Mouse (Mus musculus) urinary bladder, postnatal 36 days (tissue): Measurements from ENCODE around the gene Tut7.
A peak's percentile ranks its signal among the peaks of the same experiment; 100 is the strongest.
"Not testable (repeated sequence)": the region's sequence is repeated elsewhere in the genome, so short reads cannot be mapped to it uniquely, and the experiment has no call there.

ENCODE experiments used
- DNase-seq, 2 experiments: peaks; one replicate each; pipeline ENCODE4 v3.0.0; 2022; ENCODE audit warnings: low spot score in 2 of 2, mixed read lengths in 1 of 2

Gene Tut7

GRCm38 (mm10) chr13:59832871-59833270, 9.9 kb upstream of the Tut7 start:
- DNase-seq, result no peak

GRCm38 (mm10) chr13:59832454-59832853, 9.5 kb upstream of the Tut7 start:
- no peak for DNase-seq

- DNase-seq, result no peak
Observed at GRCm38 (mm10) chr13:59825966-59826365, 3.0 kb upstream of the Tut7 start.

GRCm38 (mm10) chr13:59820836-59821235, 2.1 kb downstream of the Tut7 start:
- DNase-seq, result no peak

GRCm38 (mm10) chr13:59820114-59820513, 2.8 kb downstream of the Tut7 start:
- DNase-seq, result no peak

GRCm38 (mm10) chr13:59817352-59817751, 5.6 kb downstream of the Tut7 start:
- no peak for DNase-seq

GRCm38 (mm10) chr13:59814109-59814591, 8.8 kb downstream of the Tut7 start:
- DNase-seq, result no peak

GRCm38 (mm10) chr13:59811581-59811980, 11.4 kb downstream of the Tut7 start:
- no peak for DNase-seq

GRCm38 (mm10) chr13:59801000-59801399, 21.9 kb downstream of the Tut7 start:
- peak in 1 of 2 experiments; percentile 31 for DNase-seq

GRCm38 (mm10) chr13:59800077-59800476, 22.9 kb downstream of the Tut7 start:
- no peak for DNase-seq

- no peak for DNase-seq
Observed at GRCm38 (mm10) chr13:59798306-59798705, 24.6 kb downstream of the Tut7 start.

GRCm38 (mm10) chr13:59796466-59796848, 26.5 kb downstream of the Tut7 start:
- DNase-seq, result no peak

GRCm38 (mm10) chr13:59795807-59796465, 27.0 kb downstream of the Tut7 start:
- DNase-seq, result no peak

- DNase-seq, result no peak
Observed at GRCm38 (mm10) chr13:59794786-59795185, 28.2 kb downstream of the Tut7 start.

- no peak for DNase-seq
Observed at GRCm38 (mm10) chr13:59782145-59782544, 40.8 kb downstream of the Tut7 start, which contains the start of gene Gm49354. Gene Gm49354 (minus strand): TSS chr13:59782245.

GRCm38 (mm10) chr13:59779744-59780264, 43.1 kb downstream of the Tut7 start:
- not testable (repeated sequence) for DNase-seq

- no peak for DNase-seq
Observed at GRCm38 (mm10) chr13:59779213-59779612, 43.7 kb downstream of the Tut7 start.

GRCm38 (mm10) chr13:59775168-59775567, 47.8 kb downstream of the Tut7 start:
- DNase-seq, result no peak

- DNase-seq, result peak; percentile 37 to 76
Observed at GRCm38 (mm10) chr13:59771257-59771656, 51.7 kb downstream of the Tut7 start.

GRCm38 (mm10) chr13:59770847-59771246, 52.1 kb downstream of the Tut7 start:
- no peak for DNase-seq

GRCm38 (mm10) chr13:59770164-59770562, 52.8 kb downstream of the Tut7 start:
- DNase-seq, result peak; percentile 65 to 80

- peak; percentile 99 for DNase-seq
Observed at GRCm38 (mm10) chr13:59769296-59770163, 53.4 kb downstream of the Tut7 start, which contains the start of gene Isca1. Gene Isca1 (minus strand): TSS chr13:59769810.
